Mouse (Mus musculus): Measurements from ENCODE around the gene Cacna1f.

The Cacna1f gene

DNA sequence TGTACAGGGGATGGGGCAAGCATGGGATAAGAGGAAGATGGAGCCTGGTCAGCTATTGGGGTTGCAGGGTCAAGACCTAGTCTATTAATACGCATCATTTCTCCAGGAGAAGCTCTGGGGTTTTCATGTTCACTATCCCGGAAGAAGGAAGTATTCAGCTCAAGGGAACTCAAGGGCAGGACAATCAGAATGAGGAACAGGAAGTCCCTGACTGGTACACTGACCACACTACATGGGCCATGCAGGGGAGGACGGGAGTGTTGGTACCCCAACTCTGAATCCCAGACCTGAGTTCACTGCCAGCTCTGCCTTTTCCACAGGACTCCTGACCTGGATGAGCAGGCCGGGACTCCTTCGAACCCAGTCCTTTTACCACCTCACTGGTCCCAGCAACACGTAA lies 25.7 kb downstream of the Cacna1f start:
- no peak for DNase-seq (ENCODE audit: extremely low read depth, low read depth)

DNA sequence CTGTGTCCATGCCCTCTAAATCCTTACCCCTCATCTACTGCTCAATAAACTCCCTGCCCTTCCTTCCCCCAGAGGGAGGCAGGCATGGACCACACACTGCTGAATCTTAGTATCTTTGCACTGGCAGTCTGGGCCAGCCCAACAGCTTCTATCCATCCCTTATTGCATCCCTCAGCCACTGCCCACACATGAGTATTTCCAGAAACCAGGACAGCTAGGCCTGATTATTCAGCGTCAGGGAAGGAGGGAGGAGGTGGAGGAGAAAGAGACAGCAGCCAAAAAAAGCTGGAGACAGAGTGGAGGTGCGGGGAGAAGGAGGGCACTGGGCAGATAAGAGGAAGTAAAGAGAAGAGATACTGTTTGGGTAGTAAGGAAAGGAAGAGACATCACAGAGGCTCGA lies 28.2 kb downstream of the Cacna1f start:
- no peak for DNase-seq (ENCODE audit: extremely low read depth, low read depth)

DNA sequence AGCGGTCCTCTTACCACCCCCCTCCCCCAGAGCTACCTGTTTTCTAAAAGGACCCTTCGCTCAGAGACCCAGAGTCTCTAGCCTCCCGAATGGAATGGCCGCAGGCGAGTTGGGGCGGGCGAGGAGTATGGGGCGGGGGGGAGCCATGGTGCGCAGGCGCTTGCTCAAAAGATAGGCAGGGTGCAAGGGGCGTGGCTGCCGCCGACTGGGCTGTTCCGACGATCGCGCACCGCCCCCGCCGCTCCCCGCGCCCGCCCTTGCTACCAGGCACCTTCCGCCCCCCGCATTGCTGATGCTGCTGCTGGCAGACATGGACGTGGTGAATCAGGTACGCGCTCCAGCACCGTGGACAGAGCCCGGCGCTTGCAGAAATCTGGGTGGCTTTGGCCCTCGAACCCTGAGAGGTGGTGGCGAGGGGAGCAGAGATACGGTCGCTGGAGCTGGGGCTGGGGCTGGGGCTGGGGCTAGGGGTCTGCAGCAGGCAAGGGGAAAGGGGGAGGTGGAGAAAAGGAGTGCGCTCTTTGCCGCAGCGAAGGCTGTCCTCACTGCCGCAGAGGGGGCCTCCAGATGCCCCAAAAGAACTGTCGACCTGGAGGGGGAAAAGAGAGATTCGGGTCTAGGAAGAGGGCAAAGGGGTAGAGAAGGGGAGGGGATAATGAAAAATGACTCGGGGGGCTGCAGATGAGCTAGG lies 31.7 kb downstream of the Cacna1f start, which contains the start of gene Syp:
Syp (plus strand) TSS at position 71 of the 691 bp plus-strand sequence.
- peak; percentile 71 for DNase-seq (ENCODE audit: extremely low read depth, low read depth)

DNA sequence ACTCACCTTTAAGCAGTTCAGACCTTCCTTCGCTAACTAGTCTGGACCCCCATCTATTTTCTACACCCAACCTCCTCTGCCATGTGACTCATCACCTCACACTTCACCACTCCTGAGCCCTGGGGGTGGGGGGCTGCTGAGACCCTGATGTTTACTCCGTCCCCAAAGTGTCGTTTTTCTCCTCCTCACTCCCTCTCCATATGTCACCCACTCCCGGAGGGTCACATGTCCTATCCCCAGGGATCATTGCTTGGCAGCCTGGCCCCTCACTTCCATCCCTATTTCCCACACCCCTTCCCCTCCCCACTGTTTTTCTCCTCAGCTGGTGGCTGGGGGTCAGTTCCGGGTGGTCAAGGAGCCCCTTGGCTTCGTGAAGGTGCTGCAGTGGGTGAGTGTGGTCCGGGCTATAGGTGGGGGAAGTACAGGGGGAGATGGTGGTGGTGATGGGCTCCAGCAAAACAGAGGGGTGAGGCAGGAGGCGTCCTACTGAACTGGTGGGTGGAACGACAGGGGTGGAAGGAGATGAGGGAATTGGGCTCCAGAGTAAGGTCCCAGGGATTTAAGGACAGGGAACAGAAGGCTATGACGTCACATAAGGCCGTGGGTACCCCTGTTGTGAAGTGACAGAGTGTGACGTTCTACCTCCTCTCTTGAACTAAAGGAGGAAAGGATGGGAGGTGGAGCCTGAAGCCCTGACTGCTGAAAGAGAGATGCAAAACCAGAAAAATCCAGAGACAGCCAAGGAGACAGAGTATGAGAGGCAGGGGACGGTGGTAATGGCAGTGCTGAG lies 32.8 kb downstream of the Cacna1f start:
- DNase-seq (ENCODE audit: extremely low read depth, low read depth): no peak

DNA sequence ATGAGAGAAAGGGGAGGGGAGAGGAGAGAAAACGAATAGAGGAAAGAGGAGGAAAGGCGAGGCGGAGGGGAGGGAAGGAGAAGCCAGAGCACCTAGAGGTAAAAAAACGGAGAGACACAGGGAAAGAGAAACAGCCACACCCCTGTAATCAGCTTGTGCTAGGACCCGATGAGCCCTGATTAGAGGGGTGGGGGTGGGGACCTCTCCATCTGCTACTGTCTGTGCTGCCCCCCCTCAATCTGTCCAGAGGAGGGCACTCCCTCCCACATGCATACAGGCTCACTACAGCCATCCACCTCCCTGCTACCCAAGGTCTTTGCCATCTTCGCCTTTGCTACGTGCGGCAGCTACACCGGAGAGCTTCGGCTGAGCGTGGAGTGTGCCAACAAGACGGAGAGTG lies 33.9 kb downstream of the Cacna1f start:
- DNase-seq (ENCODE audit: extremely low read depth, low read depth): no peak

DNA sequence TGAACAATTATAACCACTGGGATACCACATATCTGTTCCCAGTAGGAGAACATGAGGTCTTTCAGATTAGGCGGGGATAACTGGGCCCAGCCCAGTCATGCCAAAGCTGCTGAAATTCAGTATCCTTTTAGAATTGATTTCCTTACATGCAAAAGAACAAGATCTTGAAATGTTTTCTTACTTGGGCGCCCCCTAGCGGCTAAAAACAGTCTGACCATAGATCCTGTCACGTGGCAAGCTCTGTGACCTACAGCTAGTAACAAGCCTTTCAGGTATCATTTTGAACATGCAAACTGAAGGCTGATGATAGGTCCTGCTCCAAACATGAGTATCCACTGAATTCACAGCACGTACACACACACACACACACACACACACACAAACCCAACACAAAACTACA lies 38.5 kb downstream of the Cacna1f start:
- DNase-seq (ENCODE audit: extremely low read depth, low read depth): peak; percentile 72

DNA sequence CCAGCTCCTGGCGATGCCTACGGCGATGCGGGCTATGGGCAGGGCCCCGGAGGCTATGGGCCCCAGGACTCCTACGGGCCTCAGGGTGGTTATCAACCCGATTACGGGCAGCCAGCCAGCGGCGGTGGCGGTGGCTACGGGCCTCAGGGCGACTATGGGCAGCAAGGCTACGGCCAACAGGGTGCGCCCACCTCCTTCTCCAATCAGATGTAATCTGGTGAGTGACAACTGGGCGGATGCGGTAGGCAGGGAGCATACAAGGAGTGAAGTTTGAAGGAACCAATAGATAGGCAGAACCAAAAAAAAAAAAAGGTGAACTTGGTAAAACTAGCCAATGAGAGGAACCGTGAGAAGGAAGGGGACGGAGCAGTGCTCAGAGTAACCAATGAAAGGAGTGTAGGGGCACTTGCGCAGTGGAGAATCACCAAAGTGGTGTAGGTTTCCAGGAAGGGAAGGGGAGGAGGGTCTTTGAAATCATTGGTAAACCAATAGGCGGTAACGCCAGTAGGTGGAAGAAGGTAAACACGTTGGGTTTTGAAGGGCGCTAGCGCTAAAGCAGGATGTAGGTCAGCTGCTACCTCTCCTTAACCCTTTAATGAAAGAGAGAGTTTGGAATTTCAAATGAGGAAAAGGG lies 41.9 kb downstream of the Cacna1f start:
- DNase-seq (ENCODE audit: extremely low read depth, low read depth): peak; percentile 99

DNA sequence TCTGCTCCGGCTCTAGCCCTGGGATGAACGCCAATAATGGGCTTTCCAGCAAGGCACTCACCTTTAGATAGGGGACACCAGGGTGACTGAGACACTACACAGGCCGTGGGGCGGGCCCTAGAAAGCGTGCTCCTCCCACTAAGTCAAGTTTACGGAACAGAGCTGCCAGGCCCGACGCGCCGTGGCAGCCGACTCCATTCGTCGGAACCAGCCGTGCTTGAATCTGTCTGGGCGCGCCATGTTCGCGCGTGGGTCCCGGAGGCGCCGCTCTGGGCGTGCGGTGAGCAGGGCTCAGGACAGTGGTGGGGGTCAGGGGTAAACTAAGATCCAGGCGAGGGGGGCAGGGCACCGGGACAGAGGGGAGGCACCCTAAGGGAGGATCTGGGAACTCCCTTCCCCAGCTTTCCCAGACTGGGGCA lies 50.3 kb downstream of the Cacna1f start, which contains the start of gene Prickle3:
Prickle3 (plus strand) TSS at position 40 of the 419 bp plus-strand sequence.
- no peak for DNase-seq (ENCODE audit: extremely low read depth, low read depth)

DNA sequence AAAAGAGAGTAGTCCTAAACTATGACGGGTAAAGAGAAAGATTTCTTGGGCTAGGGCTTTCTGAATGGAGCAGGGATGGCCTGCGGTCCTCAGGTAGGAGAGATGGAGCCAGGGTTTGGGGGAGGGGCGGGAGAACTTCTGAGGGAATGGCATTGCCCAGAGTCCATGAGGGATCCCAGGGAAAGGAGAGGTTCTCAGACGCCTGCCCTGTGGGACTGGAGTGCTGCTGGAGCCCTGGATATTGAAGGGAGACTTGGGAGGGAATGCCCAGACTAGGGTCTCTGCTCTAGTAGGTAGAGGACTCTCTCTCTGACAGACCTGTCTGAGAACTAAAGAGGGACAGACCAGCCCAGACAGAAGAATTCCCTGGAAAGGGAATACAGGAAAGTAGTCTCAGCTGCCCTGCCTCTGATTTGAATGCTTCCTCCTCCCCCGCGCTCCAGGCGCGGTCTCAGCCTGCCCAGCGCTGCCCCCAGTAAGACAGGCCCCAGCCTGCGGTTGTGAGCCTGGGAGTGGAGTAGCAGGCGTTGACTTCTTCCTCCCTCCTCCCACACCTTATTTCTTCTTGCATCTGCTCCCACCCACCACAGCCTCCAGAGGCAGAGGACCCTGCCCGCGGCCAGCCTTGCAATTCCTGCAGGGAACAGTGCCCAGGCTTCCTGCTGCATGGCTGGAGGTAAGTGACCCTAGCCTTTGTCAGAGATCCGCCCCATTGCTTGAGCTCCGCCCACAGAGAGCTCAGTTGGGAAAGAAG lies 51.3 kb downstream of the Cacna1f start:
- DNase-seq (ENCODE audit: extremely low read depth, low read depth): no peak

DNA sequence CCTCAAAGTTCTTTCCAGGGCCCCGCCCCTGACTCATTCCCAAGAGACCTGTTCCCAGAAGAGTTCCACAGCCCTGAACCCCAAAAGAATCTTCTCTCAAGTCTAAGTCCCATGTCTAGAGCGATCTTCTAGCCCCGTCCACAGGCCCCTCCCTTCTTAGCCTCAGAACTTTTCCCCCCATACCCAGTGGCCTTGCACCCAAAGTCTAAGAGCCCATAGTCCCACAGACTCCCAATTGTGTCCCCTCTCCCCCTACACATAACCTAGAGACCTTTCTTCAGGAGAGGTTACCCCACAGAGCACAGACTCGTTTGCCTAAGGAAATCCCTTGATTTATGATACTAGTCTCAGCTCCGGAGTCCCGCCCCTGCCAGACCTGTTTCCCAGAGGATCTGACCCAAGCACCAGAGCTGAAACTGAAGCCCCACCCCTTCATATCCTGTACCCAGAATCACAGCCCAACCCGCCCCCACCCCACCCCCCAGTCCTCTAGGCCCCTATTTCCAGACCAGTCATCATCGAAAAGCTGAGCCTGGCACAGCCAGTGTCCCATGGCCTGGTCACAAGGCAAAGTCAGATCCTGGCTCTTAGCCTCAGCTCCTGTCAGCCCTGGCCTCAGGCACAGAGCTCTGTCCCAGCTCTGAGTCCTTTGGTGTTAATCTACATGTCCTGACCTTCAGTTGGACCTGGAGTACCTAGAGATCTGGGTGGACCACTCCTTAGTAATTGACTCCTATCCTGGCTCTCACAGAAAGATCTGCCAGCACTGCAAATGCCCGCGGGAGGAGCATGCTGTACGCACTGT lies 52.1 kb downstream of the Cacna1f start:
- DNase-seq (ENCODE audit: extremely low read depth, low read depth): no peak

DNA sequence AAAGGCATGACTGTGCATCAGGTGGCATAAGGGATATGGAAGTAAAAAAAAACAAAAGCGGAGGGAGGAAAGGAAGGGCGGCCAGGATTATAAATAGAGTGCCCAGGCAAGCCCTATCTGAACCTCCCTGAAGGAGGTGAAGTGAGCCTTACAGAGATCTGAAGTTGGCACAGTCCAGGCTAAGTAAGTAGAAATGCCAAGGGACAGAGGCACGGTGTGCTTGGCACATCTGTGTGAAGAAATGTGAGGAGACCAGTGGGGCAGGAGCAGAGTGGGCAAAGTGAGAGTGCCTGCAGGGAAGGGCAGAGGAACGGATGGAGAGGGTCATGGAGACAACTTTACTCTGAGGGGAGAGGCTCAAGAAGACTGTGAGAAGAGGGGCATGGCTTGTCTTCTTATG lies 54.2 kb downstream of the Cacna1f start:
- no peak for DNase-seq (ENCODE audit: extremely low read depth, low read depth)

DNA sequence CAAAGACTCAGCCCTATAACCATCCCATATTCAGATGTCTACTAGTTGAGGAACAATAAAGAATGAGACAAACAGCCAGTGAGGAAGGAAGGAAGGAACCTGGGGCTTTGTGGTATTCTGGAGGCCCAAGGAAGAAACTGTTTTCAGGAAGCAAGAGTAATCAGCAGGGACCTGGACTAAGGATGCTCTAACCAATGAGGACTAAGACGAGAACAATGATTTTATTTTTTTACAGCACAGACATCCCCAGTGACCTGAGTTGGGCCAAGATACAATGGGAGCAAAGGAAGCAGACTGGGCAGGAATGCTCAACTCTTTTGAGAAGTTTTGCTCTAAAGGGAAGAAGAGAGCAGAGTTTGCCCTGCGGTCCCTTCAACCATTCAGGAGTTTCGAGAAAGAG lies 56.1 kb downstream of the Cacna1f start:
- DNase-seq (ENCODE audit: extremely low read depth, low read depth): no peak

DNA sequence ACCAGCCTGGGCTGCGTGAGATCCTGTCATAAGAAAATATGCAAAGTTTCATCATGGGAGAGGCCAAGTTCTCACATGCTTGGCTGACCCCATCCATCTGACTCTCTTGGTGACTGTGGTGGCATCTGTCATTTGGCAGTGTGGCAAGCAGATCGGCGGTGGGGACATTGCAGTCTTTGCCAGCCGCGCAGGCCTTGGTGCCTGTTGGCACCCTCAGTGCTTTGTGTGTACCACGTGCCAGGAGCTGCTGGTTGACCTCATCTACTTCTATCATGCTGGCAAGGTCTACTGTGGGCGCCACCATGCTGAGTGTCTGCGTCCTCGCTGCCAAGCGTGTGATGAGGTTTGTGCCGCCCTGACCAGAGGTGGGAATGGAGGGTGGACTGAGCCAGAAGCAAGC lies 57.9 kb downstream of the Cacna1f start:
- no peak for DNase-seq (ENCODE audit: extremely low read depth, low read depth)

DNA sequence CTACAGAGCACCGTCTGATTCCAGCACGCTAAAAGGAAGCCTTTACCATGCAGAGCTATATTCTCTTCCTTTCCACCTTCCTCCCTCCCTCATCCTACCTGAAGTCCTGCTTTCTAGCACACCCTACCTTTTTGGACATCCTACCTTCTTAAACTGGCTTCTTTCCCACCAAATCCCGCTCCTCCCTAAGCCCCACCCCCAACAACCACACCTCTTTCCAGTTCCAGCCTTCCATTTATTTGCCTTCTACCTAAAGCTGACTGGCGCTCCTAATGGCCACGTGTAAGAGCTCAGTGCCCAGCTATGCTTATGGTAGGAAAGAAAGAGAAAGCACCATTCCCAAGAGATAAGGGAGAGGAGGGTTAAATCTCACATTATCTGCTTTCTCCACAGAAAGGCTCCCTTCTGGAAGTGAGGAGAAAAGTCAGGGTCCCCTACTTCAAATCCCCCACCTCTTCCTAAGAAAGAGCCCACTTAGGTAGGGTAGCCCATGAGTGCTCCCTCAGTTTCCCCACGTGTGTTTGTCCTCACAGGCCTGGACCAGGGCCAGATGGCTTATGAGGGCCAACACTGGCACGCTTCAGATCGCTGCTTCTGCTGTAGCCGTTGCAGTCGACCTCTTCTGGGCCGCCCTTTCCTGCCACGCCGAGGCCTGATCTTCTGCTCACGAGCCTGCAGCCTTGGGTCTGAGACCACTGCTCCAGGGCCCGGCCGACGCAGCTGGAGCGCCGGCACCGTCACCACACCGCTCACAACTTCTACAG lies 59.0 kb downstream of the Cacna1f start:
- no peak for DNase-seq (ENCODE audit: extremely low read depth, low read depth)

DNA sequence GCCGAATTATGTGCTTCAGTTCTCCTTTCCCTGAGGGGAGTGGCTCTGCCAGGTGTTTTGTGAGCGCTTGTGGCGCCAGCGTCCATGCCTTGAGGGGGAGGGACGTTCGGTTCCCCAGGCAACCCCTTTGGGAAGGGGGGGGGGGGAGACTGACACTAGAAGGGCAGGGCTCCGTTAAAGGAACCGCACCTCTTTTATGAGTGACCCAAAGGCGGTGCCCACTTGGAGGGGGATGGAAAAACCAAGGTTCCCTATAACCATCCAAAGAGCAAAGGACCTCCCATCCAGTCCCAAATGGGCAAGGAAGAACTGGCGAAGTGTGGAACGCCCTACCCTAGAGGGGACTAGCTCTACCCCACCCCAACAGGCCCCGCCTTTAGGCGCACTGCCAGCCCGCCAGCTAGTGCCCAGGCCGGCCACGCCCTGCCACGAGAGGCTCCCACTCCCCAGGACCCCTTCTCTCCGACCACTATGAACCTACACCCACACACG lies 63.6 kb downstream of the Cacna1f start:
- DNase-seq (ENCODE audit: extremely low read depth, low read depth): peak; percentile 66

DNA sequence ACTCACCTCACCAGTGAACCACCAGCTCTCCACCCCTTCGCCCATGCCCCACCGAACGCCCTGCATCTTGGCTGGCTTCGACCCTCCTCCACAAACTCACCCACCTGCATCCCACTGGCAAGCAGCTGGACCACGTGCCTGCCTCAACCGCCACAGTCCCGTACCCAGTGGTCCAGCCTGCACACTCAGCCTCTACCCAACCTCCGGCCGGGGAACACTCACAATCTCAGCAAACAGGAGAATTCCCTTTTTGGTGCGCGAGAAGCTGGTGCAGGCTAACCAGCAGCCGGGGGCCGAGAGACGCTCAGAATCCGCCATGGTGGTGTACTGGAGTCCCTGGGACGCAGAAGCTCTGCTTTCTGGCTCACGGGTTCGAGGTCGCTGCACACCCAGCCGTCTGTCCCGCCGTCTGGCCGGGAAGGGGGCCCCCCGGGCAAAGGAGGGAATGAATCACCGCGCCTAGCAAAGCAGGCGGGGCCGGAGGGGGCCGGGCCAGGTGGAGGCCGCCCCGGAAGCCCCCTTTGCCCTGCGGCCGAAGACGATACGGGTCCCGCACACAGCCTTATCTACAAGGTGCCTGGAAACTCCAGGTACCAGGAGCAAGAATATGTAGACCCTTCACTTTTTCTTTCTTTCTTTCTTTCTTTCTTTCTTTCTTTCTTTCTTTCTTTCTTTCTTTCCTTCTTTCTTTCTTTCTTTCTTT lies 64.2 kb downstream of the Cacna1f start, which contains the start of gene Plp2:
Plp2 (minus strand) TSS at position 470 of the 703 bp plus-strand sequence.
- no peak for DNase-seq (ENCODE audit: extremely low read depth, low read depth)

DNA sequence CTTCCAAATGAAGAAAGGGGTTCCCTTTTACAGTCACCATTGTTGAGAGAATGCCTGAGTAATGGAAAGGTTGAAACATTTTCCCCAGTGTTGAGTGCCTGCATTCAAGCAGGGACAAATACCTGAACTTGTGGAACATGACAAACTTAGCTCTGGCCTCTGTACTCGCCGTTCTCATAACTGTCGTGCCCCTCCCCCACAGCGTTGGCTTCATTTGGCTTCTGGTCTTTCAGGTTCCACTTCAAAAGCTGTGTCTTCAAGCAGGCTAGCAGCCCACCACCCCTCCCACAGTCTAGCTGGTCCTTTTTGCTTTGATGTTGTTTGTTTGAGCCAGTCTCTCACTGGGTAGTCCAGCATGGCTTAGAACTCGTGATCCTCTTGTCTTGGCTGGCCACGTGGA lies 65.9 kb downstream of the Cacna1f start:
- no peak for DNase-seq (ENCODE audit: extremely low read depth, low read depth)

DNA sequence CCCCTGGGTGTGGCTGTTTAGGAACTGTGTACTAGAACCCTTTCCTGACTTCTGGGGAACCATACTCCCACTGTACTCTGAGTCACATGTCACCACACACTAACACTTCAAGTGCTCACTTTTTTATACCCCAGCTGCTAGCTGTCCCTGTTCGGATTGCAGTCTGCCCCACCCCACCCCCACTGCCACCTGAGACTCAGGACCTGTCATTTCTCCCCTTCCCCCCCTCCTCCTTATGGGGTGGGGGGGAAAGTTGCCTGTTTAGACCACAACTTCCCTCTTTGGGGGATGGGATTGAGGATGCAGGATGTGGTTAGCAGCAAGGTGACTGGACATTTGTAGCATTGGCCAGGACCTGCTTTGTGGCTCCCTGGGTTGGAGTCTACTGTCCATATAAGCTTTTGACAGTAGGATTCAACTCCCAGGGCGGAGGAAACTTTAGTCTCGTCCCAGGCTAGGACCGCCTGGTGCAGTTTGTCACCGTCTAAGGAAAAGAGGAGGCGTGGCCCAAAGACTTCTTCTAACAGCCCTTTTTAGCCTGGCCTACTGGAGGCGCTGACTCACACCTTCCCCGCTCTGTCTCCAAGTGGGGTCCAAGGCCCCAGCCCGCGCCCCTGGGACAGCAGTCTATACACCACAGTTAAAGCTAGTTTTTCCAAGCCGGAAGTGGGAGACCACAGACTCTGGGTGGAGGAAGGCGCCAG lies 66.8 kb downstream of the Cacna1f start:
- peak; percentile 56 for DNase-seq (ENCODE audit: extremely low read depth, low read depth)

Measured in MEL-GATA-1-ER (cell line).